Mouse (Mus musculus): ENCODE measurements around the gene Gabarapl2.

Gene Gabarapl2

DNA sequence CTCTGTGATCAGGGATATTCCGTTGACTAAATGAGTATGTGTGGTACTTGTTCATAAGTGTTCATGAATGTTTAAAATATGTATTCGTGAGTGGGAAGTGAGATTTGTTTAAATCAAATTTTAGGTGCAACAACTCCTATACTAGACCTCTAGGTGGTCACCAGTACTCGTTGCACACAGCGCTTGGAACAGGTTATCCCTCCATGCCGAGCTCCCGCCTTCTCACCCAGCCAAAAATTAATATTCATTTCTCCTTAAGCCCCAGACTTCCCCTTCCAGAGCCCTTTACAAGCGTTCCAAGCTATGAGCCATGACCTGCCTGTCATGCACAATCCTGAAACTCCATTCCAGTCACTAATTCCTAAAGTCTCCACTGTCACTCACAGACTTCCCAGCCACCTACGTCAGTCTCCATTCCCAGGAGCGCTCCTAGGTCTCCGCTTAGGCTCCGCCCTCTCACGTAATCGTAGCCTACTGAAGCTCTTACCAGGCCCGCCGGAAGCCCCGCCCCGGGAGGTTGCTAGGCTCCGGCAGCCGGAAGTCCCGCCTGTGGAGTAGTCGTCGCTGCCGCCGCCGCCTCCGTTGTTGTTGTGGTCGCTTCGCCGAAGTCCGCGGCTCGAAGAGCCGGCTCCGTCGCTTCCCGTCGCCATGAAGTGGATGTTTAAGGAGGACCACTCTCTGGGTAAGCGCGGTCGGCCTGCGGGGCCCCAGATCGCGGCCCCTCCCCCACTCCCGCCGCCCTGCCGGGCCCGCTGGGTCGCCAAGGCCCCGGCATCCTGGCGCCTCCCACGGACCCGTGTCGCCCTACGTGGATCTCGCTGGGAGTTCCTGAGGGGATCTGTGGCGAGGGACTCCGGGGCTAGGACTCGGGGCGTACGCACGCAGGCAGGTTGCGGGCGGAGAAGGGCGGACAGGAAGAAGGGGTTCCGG lies at the start of gene Gabarapl2:
TSS of gene Gabarapl2 (plus strand) at position 533 of the 930 bp plus-strand sequence.
- DNase-seq (ENCODE audit: low read depth, low spot score), result peak; percentile 96

DNA sequence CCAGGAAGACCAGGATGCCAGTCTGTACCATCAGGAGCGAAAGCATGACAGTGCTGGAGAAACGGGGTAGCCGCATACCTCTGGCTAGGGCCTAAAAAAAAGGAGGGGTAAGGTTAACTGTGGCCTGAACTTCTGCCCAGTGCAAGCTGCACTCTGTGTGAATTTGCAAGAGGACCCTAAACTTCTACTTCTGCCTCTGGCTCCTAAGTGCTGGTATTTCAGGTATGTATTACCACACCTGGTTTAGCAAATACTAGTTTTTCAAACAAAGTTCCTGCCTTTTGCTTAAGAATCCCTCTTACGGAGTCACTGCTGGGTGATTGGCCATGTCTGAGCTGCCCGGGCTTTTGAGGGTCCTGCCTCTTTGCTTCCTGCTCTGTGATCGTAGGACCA lies 49.6 kb upstream of the Gabarapl2 start:
- DNase-seq (ENCODE audit: low read depth, low spot score), result no peak

DNA sequence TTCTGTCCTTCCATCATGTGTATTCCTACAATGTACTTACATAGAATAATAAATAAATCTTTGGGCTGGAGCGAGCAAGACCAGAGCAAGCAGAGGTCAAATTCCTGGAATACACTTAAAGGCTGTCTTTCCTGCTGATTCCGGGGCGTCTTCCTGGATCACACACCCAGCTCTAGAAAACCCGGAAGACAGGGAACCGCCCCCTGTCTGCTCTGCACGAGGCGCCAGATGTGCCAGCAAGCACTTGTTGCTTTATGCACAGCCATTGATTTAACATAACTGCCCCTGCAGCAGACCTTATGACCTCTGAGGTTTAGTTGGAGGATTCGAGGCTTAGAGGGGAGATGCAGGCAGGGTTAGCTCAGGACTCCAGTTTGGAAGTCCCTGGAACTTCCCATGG lies 48.5 kb upstream of the Gabarapl2 start:
- DNase-seq (ENCODE audit: low read depth, low spot score), result no peak

GRCm38 (mm10) chr8:111892615-111893014 lies 47.9 kb upstream of the Gabarapl2 start:
- DNase-seq (ENCODE audit: low read depth, low spot score), result no peak

GRCm38 (mm10) chr8:111894955-111895354 lies 45.5 kb upstream of the Gabarapl2 start:
- DNase-seq (ENCODE audit: low read depth, low spot score), result no peak

- no peak for DNase-seq (ENCODE audit: low read depth, low spot score)
Measured at GRCm38 (mm10) chr8:111898586-111898985, 41.9 kb upstream of the Gabarapl2 start.

- DNase-seq (ENCODE audit: low read depth, low spot score), result no peak
Measured at GRCm38 (mm10) chr8:111902080-111902479, 38.4 kb upstream of the Gabarapl2 start.

DNA sequence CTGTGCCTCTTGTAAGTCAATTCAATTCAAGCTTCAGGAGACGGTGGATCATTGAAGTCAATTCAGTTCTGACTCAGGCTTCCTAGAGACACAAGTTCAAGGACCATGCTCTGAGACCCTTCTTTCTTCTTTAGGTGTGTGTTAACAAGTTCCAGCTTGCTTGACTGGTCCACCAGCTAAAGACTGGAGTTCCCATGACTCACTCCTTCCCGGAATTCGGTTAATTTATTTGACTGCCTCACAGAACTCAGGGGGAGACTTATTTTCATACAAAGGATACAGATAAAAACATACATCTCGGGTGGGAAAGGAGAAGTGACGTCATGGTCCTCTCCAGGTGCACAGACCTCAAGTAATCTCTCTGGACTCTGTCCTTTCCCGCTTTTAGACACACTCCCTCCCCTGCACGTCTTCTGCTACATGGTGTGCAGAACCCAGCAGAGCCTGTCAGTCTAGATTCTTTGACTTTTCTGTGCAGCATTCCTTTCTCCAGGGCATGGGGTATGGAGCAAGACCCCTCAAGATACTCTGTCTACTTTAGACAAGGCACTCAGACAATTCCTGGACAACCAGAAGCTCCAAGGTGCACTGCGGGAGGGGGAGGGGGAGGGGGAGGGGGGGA lies 34.9 kb upstream of the Gabarapl2 start:
- no peak for DNase-seq (ENCODE audit: low read depth, low spot score)

GRCm38 (mm10) chr8:111909621-111910450 lies 30.7 kb upstream of the Gabarapl2 start, which contains the start of gene Chst5:
Gene Chst5 (minus strand): TSS chr8:111910447.
- no peak for DNase-seq (ENCODE audit: low read depth, low spot score)

DNA sequence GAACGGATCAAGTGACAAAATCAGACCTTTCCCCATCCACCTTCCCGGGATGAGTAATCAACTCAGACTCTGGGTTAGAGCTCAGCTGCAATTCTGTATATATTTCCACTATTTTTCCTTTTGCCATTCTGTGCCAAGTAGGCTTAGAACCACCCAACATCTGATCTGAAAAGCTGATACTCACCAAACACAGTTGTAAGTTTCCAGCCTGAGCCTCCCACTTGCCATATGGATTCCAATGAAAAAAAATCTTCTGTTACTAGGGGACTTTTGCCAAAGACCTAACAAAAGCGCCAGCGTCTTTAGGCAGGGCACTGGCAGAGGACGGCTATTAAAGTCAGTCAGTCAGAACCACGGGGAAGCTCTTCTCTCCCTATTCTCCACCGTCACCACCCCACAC lies 28.9 kb upstream of the Gabarapl2 start:
- no peak for DNase-seq (ENCODE audit: low read depth, low spot score)

DNA sequence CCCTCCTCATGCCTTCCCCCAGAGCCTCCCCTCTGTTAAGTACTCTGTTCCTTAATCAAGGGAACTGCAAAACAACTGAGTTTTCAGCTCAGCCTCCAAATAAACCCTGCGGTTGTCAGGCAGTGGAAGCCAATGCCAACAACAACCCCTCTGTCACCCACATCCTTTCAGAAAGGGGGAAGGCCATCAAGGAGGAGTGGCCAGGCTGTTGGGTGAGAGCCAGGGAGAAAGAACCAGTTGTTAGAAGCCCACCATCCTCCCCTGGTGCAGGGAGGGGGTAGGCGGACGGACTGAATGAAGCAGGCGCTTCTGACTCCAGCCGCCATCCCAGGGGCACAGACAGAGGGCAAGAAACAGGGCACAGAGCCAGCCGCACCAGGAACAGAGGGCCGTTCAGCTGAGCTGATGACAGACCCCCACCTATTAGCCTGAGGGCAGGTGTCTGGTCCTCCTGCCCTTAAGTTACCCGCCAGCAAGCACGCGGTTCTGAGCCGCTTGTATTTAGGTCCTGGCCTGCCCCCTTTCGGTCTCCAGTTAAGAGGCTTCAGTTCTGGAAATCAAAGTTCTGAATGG lies 27.6 kb upstream of the Gabarapl2 start:
- no peak for DNase-seq (ENCODE audit: low read depth, low spot score)

GRCm38 (mm10) chr8:111919663-111920062 lies 20.8 kb upstream of the Gabarapl2 start:
- no peak for DNase-seq (ENCODE audit: low read depth, low spot score)

DNA sequence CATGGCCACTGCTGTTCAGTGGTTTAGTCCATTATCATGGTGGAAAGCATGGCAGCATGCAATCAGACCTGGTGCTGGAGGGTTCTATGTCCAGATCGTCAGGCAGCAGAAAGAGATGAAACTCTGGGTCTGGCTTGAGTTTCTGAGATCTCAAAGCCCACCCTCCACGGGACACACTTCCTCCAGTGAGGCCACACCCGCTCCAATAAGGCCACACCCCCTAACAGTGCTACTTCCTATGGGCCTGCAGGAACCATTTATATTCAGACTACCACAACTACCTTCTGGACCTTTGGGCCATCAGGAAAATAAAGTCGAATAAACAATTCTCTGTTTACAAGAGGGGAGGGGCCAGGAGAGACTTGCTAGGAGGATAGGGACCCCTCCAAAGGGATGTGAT lies 19.5 kb upstream of the Gabarapl2 start:
- DNase-seq (ENCODE audit: low read depth, low spot score), result no peak

GRCm38 (mm10) chr8:111923383-111923804 lies 17.1 kb upstream of the Gabarapl2 start:
- DNase-seq (ENCODE audit: low read depth, low spot score), result no peak

- DNase-seq (ENCODE audit: low read depth, low spot score), result no peak
Measured at GRCm38 (mm10) chr8:111924976-111925375, 15.5 kb upstream of the Gabarapl2 start.

GRCm38 (mm10) chr8:111929648-111930344 lies 10.7 kb upstream of the Gabarapl2 start:
- DNase-seq (ENCODE audit: low read depth, low spot score), result peak; percentile 80

DNA sequence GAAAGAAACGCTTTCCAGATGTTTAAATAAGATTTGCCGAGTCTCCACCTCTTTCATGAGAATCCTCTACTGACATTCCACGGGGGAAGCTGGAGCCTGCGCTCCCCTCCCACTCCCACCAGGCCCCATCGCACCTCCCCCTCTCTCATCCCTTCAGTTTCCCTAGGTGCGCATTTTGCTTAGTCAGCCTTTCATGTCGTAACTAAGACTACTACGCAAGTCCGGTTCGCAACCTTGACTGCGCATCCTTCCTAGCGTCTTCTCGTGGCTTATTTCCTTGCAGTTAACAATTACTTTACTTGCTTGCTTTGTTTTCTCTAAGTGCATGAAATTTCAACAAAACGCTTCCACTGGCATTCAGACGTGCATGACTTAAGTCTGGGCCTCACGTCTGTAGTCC lies 8.8 kb upstream of the Gabarapl2 start:
- DNase-seq (ENCODE audit: low read depth, low spot score), result no peak

DNA sequence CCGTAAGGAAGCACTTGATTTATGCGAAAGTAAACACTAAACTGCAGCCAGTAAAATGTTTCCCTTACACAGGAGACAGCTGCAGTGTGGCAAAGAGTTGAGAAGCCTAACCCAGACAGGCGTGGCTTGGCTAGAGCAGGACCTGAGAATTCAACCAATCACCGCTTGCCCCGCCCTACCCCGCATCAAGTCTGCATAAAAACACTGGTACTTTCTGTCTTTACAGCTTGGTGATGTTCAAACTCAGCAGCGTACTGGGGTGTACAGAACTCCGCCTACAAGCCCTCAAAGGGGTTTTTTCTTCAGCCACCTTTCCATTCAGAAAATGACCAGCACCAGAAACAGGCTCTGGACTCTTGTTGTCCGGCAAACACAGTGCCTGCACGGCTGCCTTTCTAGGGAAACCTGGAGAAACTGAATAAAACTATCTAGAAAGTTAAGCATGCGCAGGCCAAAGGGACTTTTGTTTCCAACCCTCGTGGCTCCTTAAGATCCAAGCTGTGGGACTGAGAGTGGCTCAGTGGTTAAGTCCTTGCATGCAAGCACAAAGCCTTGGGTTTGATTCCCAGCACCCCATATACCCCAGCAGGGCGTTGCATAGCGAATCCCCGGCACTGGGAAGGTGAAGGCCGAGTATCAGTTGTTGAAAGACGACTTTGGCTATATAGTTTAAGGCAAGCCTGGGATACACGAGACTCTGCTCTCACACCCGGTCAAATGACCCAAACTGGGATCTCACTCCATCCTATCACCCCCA lies 7.7 kb upstream of the Gabarapl2 start:
- peak; percentile 69 for DNase-seq (ENCODE audit: low read depth, low spot score)

- DNase-seq (ENCODE audit: low read depth, low spot score), result peak; percentile 83
Measured at GRCm38 (mm10) chr8:111933348-111934076, 7.0 kb upstream of the Gabarapl2 start, which contains the start of gene Tmem231. Gene Tmem231 (minus strand): TSS chr8:111933881.

All from c-Kit-negative CD71-positive TER-119-positive erythroid progenitor cells, embryonic 14.5 days (primary cell).